Mouse (Mus musculus) adrenal gland, adult 8-10 months (tissue): ENCODE data around the gene Ros1. TPM values are rescaled to one million over a fixed set of nuclear protein-coding genes. Genes with fewer than 3 reads are reported as not detected.
A peak's percentile ranks its signal among the peaks of the same experiment; 100 is the strongest.

ENCODE experiments used
- DNase-seq: peaks from one replicate; pipeline ENCODE4 v3.0.0; 2022
- total RNA-seq, 4 experiments: library from RNA; stranded (reverse); gene quantifications; 2 replicates each; pipeline ENCODE4 v1.2.4; 2022

The Ros1 gene
- under 1 TPM in 1 of 4 experiments, not detected in 3; 0.07 TPM for total RNA-seq

DNA sequence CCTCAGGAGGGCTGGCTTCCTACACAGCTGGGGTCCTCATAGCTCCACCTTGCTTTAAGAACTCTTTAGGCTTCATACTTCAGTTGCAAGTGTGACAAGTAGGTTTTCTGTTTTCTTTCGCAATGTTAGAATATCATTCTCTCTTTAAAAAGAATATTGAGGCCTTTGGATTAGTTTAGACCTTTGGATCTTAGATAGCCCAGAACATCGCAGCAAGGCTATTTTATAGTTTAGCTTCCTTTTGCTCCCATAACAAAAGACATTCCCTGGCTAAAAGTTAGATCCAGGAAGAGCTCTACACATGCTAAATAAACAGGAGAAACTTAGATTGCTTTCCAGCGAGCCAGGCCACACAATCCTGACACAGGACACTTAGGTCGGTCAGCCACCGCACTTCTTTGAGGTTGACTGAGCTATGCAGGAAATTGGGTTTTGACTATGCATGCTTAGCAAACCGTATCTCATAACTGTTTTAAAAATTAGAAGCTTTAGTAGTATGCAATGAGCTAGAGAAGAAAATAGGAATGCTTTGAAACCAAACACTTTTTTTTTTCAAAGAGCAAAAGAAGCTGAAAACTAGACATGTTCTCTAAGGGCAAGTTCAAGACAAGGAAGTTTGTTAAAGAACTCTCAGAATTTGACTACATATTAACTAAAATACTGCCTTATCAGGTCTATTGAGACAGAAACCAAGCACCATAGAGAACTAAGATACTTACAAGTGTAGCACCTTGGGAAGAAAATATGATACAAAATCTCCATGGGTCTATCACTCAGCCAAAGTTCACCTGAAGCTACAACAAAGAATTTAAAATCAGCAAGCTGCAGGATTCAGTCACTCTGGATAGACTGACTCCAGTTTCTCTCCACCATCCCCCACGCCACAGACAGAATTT is at the start of gene Ros1:
Gene Ros1, minus strand, starts transcription at position 288 of the 896 bp plus-strand sequence.
- DNase-seq: no peak

GRCm38 (mm10) chr10:52242680-52243323 is 47.8 kb upstream of the Ros1 start:
- no peak for DNase-seq

- no peak for DNase-seq
Observed at GRCm38 (mm10) chr10:52242015-52242414, 47.0 kb upstream of the Ros1 start.

- no peak for DNase-seq
Observed at GRCm38 (mm10) chr10:52235461-52235860, 40.4 kb upstream of the Ros1 start.

- no peak for DNase-seq
Observed at GRCm38 (mm10) chr10:52234654-52234981, 39.6 kb upstream of the Ros1 start.

- peak; percentile 24 for DNase-seq
Observed at GRCm38 (mm10) chr10:52233969-52234653, 39.1 kb upstream of the Ros1 start.

- peak; percentile 31 for DNase-seq
Observed at GRCm38 (mm10) chr10:52233301-52233968, 38.4 kb upstream of the Ros1 start, which contains the start of gene Dcbld1. Gene Dcbld1, plus strand, starts transcription at chr10:52233619.

- DNase-seq: peak; percentile 7
Observed at GRCm38 (mm10) chr10:52232196-52233176, 37.4 kb upstream of the Ros1 start.

GRCm38 (mm10) chr10:52219600-52219999 is 24.6 kb upstream of the Ros1 start:
- DNase-seq: no peak

DNA sequence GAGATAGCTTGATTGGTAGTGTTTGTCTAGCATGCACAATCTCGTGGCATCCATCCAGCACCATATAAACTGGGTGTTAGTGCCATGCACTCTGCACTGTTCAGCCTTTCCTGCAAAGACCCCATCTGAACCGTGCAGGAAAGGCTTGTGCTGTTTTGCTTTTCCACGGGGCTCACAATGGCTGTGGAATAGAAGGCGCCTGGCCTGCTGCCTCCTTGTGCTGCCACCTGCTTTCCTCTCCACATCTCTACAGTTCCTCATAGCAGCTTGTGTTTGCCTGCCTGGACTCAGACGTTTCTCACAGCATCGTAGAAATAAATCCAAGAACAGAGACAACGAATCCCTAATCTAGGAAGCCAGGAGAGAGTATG is 22.5 kb upstream of the Ros1 start:
- no peak for DNase-seq

DNA sequence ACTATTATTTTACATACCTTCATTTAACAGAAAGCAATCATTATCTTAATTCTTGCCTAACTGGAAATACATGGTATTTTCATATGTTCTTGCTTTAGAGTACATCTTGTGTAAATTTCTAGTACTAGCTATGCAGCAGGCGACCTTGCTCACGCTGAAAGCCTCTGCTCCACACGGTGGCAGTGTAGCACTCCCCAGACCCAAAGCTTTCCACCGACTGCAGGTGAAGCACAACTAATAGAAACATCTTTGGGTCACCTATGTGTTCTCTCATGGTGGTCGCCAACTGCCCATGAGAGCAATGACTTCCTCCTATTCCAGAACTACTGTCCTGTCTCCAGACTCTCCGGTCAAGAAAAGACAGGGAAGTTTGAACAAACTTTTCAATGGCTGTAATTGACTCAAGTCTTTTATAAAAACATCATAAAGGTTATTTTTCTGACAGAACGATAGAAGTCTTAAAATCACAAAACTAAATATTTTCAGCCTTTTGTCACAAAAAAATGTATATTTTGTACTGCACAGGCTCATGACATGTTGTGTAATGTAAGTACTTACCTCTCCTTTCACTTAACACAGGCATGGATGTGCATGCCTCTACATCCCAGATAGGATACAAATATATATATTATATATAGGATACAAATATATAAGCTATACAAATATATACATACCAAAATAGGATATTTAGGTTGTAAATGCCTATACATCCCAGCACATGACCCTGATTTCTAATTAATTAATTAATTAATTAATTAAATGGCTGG is 21.9 kb upstream of the Ros1 start:
- peak; percentile 16 for DNase-seq

- no peak for DNase-seq
Observed at GRCm38 (mm10) chr10:52215267-52215818, 20.3 kb upstream of the Ros1 start.

GRCm38 (mm10) chr10:52204006-52204405 is 9.0 kb upstream of the Ros1 start:
- no peak for DNase-seq

GRCm38 (mm10) chr10:52185900-52186299 is 9.1 kb downstream of the Ros1 start:
- DNase-seq: no peak

GRCm38 (mm10) chr10:52182878-52183277 is 12.2 kb downstream of the Ros1 start:
- no peak for DNase-seq

GRCm38 (mm10) chr10:52174376-52174775 is 20.7 kb downstream of the Ros1 start:
- no peak for DNase-seq

- DNase-seq: no peak
Observed at GRCm38 (mm10) chr10:52170489-52170888, 24.6 kb downstream of the Ros1 start.

DNA sequence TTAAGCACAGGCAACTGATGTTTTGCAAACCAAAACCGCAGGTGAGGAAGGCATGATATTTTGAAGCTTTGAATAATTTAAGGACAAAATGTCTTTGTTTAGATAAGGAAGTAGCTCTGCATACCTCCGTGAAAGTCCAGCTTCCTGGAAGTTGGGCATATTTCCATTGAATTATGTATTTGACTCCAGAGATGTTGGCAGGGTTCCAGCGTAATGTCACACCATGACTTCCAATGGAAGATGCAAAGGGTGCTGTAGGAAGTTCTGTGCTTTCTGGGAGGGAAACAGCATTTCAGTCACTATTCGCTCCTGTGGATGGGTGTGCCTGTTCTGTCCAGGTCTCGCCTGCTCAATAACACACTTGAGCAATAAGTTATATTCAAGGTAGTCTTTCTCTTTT is 25.2 kb downstream of the Ros1 start:
- no peak for DNase-seq

GRCm38 (mm10) chr10:52165376-52165775 is 29.7 kb downstream of the Ros1 start:
- DNase-seq: no peak

DNA sequence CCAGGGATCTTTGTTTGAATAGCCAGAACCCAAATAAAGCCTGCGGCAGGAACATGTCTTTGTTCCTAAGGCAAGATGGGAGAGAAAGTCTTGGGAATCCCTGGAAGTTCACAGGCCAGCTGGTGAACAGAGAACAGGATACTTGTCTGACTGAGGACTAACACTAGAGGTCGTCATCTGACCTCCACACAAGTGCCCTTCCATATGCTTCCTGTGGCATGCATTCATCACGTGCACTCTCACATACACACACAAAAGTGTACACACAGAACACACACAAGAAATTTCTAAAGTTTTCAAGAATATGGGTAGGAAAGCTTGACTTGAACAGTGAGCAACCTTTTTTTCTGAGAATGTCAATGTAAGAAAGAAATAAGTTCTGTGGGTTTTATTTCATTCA is 34.4 kb downstream of the Ros1 start:
- no peak for DNase-seq
